In the genomic region with DNA sequence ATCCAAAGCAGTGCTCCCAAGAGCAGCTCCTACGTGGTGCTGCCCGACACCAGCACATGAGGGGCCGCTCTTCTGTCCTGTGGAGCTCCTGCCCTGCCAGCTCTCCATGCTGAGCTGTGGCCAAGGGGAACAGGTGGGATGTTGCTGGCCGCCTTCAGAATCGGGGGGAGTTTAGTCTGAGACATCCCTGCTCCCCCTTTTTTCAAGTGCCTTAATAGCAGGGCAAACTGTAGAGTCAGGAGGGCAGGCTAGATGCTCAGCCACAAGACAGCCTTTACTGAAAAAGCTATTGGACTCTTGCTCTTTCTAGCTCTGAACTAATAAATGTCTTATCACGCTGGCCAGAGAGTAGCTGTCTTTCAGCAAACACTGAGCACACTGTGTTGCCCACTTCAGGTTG, we compare ENCODE assay signal across 9 mouse cellular contexts. TPM values are rescaled to one million over a fixed set of nuclear protein-coding genes. Genes with fewer than 3 reads are reported as not detected.
DNase-seq lines count a peak whose midpoint lies in the region; ATAC-seq lines count a peak whose summit lies in the region.
"Had no signal": no experiment of that assay in that cellular context is flagged by ENCODE, and none has a peak within 500 bp of the region (broad histone marks: within the 10 kb centered on the region; RNA-seq: fewer than 3 reads in every experiment).

No protein-coding gene starts in this region.

- WGBS in heart, embryonic 11.5 days (ENCODE audit: insufficient replicate concordance) = 88% methylated on average over 6 of the region's 6 CpGs
- WGBS in lung, embryonic 16.5 days = 87% methylated on average over 6 of the region's 6 CpGs
- 91% methylated on average over 6 of the region's 6 CpGs for WGBS in intestine, embryonic 16.5 days
- 97% methylated on average over 6 of the region's 6 CpGs for WGBS in neural tube, embryonic 14.5 days

- DNase-seq in heart, postnatal 10 days = no peak
- no peak for DNase-seq in lung, postnatal 36 days
- no peak for DNase-seq in layer of hippocampus, adult 9-11 months
- no peak for DNase-seq in ovary, postnatal 10 days (ENCODE audit: low spot score)
- DNase-seq: thymus, postnatal 4 days had no signal

- no peaks in the 10 kb centered on the region for H3K27me3 ChIP-seq in heart, embryonic 11.5 days (ENCODE audit: control insufficient read depth, insufficient read depth, low read length)
- H3K27me3 ChIP-seq in lung, embryonic 16.5 days (ENCODE audit: control insufficient read depth, insufficient read depth, low read depth, low read length) = no peaks in the 10 kb centered on the region
- H3K27me3 ChIP-seq in intestine, embryonic 16.5 days (replicated peaks; ENCODE audit: control insufficient read depth, insufficient read depth, low read length) = no peaks in the 10 kb centered on the region
- no peaks in the 10 kb centered on the region for H3K27me3 ChIP-seq in neural tube, embryonic 14.5 days (ENCODE audit: control insufficient read depth, insufficient read depth, low read length)

- peaks cover 28% of the 10 kb centered on the region for H3K36me3 ChIP-seq in heart, embryonic 11.5 days (ENCODE audit: control insufficient read depth, insufficient read depth, low read length)
- peaks cover 40% of the 10 kb centered on the region for H3K36me3 ChIP-seq in lung, embryonic 16.5 days (ENCODE audit: control insufficient read depth, insufficient read depth, low read length)
- H3K36me3 ChIP-seq in intestine, embryonic 16.5 days (ENCODE audit: control insufficient read depth, insufficient read depth, low read length) = peaks cover 29% of the 10 kb centered on the region
- H3K36me3 ChIP-seq in neural tube, embryonic 14.5 days (ENCODE audit: control insufficient read depth, insufficient read depth, low read length) = peaks cover 47% of the 10 kb centered on the region

- H3K27ac ChIP-seq in heart, embryonic 11.5 days (ENCODE audit: low read depth, low read length) = peak overlapping the region; percentile 88
- peak overlapping the region; percentile 89 for H3K27ac ChIP-seq in lung, embryonic 16.5 days (ENCODE audit: low read length)
- H3K27ac ChIP-seq in intestine, embryonic 16.5 days (ENCODE audit: low read length) = no peak overlapping the region; the same call in 1 of the 2 replicates
- peak overlapping the region; percentile 73; the same call in 1 of the 2 replicates for H3K27ac ChIP-seq in neural tube, embryonic 14.5 days (ENCODE audit: low read depth, low read length)

- ATAC-seq in heart, embryonic 11.5 days (replicated peaks; ENCODE audit: insufficient number of reproducible peaks, low FRiP score, low TSS enrichment) = no peak
- ATAC-seq in lung, embryonic 16.5 days (ENCODE audit: low read depth) = no peak
- ATAC-seq in intestine, embryonic 16.5 days = no peak
- ATAC-seq in neural tube, embryonic 14.5 days (ENCODE audit: low read depth) = no peak

- no peak overlapping the region for H3K4me2 ChIP-seq in heart, embryonic 11.5 days
- no peak overlapping the region for H3K4me2 ChIP-seq in lung, embryonic 16.5 days (ENCODE audit: low read depth, low read length)
- H3K4me2 ChIP-seq in intestine, embryonic 16.5 days (ENCODE audit: low read depth, low read length) = no peak overlapping the region
- no peak overlapping the region for H3K4me2 ChIP-seq in neural tube, embryonic 14.5 days (ENCODE audit: low read depth, low read length)

- no peak overlapping the region for H3K4me3 ChIP-seq in heart, embryonic 11.5 days (ENCODE audit: low read depth, low read length)
- H3K4me3 ChIP-seq in lung, embryonic 16.5 days (ENCODE audit: low read length) = no peak overlapping the region
- no peak overlapping the region for H3K4me3 ChIP-seq in intestine, embryonic 16.5 days (ENCODE audit: low read length)
- H3K4me3 ChIP-seq in neural tube, embryonic 14.5 days (ENCODE audit: low read depth, low read length) = no peak overlapping the region

- no peak overlapping the region for H3K9ac ChIP-seq in heart, embryonic 11.5 days (ENCODE audit: low read depth, low read length)
- H3K9ac ChIP-seq in lung, embryonic 16.5 days (ENCODE audit: low read length) = no peak overlapping the region
- H3K9ac ChIP-seq in intestine, embryonic 16.5 days (ENCODE audit: low read depth, low read length) = peak overlapping the region; percentile 57; the same call in 1 of the 2 replicates
- 0 out of 2 replicates have a peak overlapping the region, but pooled peaks have one; percentile 25 for H3K9ac ChIP-seq in neural tube, embryonic 14.5 days (replicated peaks; ENCODE audit: low read depth, low read length)

- peaks cover 15% of the 10 kb centered on the region for H3K4me1 ChIP-seq in heart, embryonic 11.5 days (ENCODE audit: control insufficient read depth, insufficient read depth, low read length)
- H3K4me1 ChIP-seq in lung, embryonic 16.5 days (replicated peaks; ENCODE audit: control insufficient read depth, insufficient read depth, low read length) = peaks cover 12% of the 10 kb centered on the region
- H3K4me1 ChIP-seq in intestine, embryonic 16.5 days (ENCODE audit: control insufficient read depth, insufficient read depth, low read length) = peaks cover 12% of the 10 kb centered on the region
- H3K4me1 ChIP-seq in neural tube, embryonic 14.5 days (ENCODE audit: control insufficient read depth, insufficient read depth, low read length) = peaks cover 14% of the 10 kb centered on the region

- no peaks in the 10 kb centered on the region for H3K9me3 ChIP-seq in heart, embryonic 11.5 days (replicated peaks; ENCODE audit: control insufficient read depth, low read length)
- H3K9me3 ChIP-seq in lung, embryonic 16.5 days (ENCODE audit: control insufficient read depth, low read length) = no peaks in the 10 kb centered on the region
- H3K9me3 ChIP-seq in intestine, embryonic 16.5 days (ENCODE audit: control insufficient read depth, low read length) = no peaks in the 10 kb centered on the region
- no peaks in the 10 kb centered on the region for H3K9me3 ChIP-seq in neural tube, embryonic 14.5 days (ENCODE audit: control insufficient read depth, low read length)

- intact Hi-C loops in heart, postnatal 10 days (cut with DNase I) = loop anchor here (5.0 kb wide), 1 partner anchor 80 kb away; the partner anchor contains the start of genes Ehbp1l1 and Fam89b

RNA-seq across cellular contexts. Expression of gene Rela, which starts 10.5 kb away (rescaled TPM):
- 35.7 and 36.2 TPM in 2 replicates for polyA plus RNA-seq in heart, embryonic 11.5 days (2014; fragmentation: Nextera tagmentation; extraction: Ambion mirVana)
- 10 to 100 TPM; 32.6 to 38.2 TPM for total RNA-seq in heart, postnatal 10 days (2021)
- polyA plus RNA-seq in lung, embryonic 16.5 days (2015; fragmentation: Nextera tagmentation; extraction: Ambion mirVana) = 55.5 and 62.1 TPM in 2 replicates
- polyA plus RNA-seq in intestine, embryonic 16.5 days (2015; fragmentation: Nextera tagmentation; extraction: Ambion mirVana) = 43.2 and 43.9 TPM in 2 replicates
- polyA plus RNA-seq in neural tube, embryonic 14.5 days (2014; fragmentation: Nextera tagmentation; extraction: Ambion mirVana) = 26.9 and 31.0 TPM in 2 replicates

RNA-seq across cellular contexts. Expression of gene Sipa1, which starts 15.7 kb away (rescaled TPM):
- 15.8 and 18.8 TPM in 2 replicates for polyA plus RNA-seq in heart, embryonic 11.5 days (2014; fragmentation: Nextera tagmentation; extraction: Ambion mirVana)
- total RNA-seq in heart, postnatal 10 days (2021) = 10 to 100 TPM; 44.2 to 49.6 TPM
- polyA plus RNA-seq in lung, embryonic 16.5 days (2015; fragmentation: Nextera tagmentation; extraction: Ambion mirVana) = 42.2 and 43.7 TPM in 2 replicates
- 15.8 and 20.8 TPM in 2 replicates for polyA plus RNA-seq in intestine, embryonic 16.5 days (2015; fragmentation: Nextera tagmentation; extraction: Ambion mirVana)
- 7.7 and 12.6 TPM in 2 replicates for polyA plus RNA-seq in neural tube, embryonic 14.5 days (2014; fragmentation: Nextera tagmentation; extraction: Ambion mirVana)

RNA-seq across cellular contexts. Expression of gene Kat5, which starts 37.8 kb away (rescaled TPM):
- polyA plus RNA-seq in heart, embryonic 11.5 days (2014; fragmentation: Nextera tagmentation; extraction: Ambion mirVana) = 20.9 and 23.4 TPM in 2 replicates
- total RNA-seq in heart, postnatal 10 days (2021) = 10 to 100 TPM; 34.2 to 43.5 TPM
- 55.1 and 57.3 TPM in 2 replicates for polyA plus RNA-seq in lung, embryonic 16.5 days (2015; fragmentation: Nextera tagmentation; extraction: Ambion mirVana)
- polyA plus RNA-seq in intestine, embryonic 16.5 days (2015; fragmentation: Nextera tagmentation; extraction: Ambion mirVana) = 40.2 and 40.9 TPM in 2 replicates
- 45.6 and 47.3 TPM in 2 replicates for polyA plus RNA-seq in neural tube, embryonic 14.5 days (2014; fragmentation: Nextera tagmentation; extraction: Ambion mirVana)

RNA-seq across cellular contexts. Expression of gene Map3k11, which starts 40.8 kb away (rescaled TPM):
- polyA plus RNA-seq in heart, embryonic 11.5 days (2014; fragmentation: Nextera tagmentation; extraction: Ambion mirVana) = 16.9 and 21.0 TPM in 2 replicates
- total RNA-seq in heart, postnatal 10 days (2021) = 10 to 100 TPM; 41.3 to 47.8 TPM
- 37.8 and 40.1 TPM in 2 replicates for polyA plus RNA-seq in lung, embryonic 16.5 days (2015; fragmentation: Nextera tagmentation; extraction: Ambion mirVana)
- 28.7 and 33.7 TPM in 2 replicates for polyA plus RNA-seq in intestine, embryonic 16.5 days (2015; fragmentation: Nextera tagmentation; extraction: Ambion mirVana)
- 6.8 and 11.1 TPM in 2 replicates for polyA plus RNA-seq in neural tube, embryonic 14.5 days (2014; fragmentation: Nextera tagmentation; extraction: Ambion mirVana)

RNA-seq across cellular contexts. Expression of gene Pcnx3, which starts 40.9 kb away (rescaled TPM):
- 21.3 and 21.5 TPM in 2 replicates for polyA plus RNA-seq in heart, embryonic 11.5 days (2014; fragmentation: Nextera tagmentation; extraction: Ambion mirVana)
- 10 to 100 TPM; 34.7 to 37.9 TPM for total RNA-seq in heart, postnatal 10 days (2021)
- polyA plus RNA-seq in lung, embryonic 16.5 days (2015; fragmentation: Nextera tagmentation; extraction: Ambion mirVana) = 18.3 and 20.8 TPM in 2 replicates
- polyA plus RNA-seq in intestine, embryonic 16.5 days (2015; fragmentation: Nextera tagmentation; extraction: Ambion mirVana) = 15.1 and 16.8 TPM in 2 replicates
- 34.4 and 34.5 TPM in 2 replicates for polyA plus RNA-seq in neural tube, embryonic 14.5 days (2014; fragmentation: Nextera tagmentation; extraction: Ambion mirVana)

Comparison
In these comparisons a context has a peak if more than half of its experiments do, and no peak if none do; other contexts are left out.
1. H3K9ac ChIP-seq: peak in intestine, embryonic 16.5 days (single experiment) and neural tube, embryonic 14.5 days (single experiment); none in heart, embryonic 11.5 days (single experiment) and lung, embryonic 16.5 days (single experiment).